Mouse (Mus musculus): ENCODE measurements around the gene Nrip2. TPM values are rescaled to one million over a fixed set of nuclear protein-coding genes. Genes with fewer than 3 reads are reported as not detected.
A peak's percentile ranks its signal among the peaks of the same experiment; 100 is the strongest.

The Nrip2 gene
- polyA plus RNA-seq, 1 experiment from 2014 or later: 13.6 TPM

DNA sequence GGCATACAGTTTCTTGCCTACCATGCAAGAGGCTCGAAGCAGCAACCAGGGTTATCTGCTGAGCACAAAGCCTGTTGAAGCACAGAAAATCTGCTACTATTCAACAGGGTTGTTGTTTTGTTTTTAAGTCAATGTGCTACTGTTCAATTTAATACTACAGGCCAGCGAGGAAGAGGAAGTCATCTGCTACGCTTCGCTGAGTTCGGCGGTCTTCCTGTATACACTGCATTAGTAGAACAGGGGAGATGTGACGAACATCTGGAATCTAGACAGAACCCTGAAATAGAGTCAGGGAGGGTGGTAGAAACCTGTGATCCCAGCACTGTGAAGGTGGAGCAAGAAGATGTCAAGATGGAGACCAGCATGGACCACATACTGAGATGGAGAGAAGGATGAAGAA lies 15.3 kb upstream of the Nrip2 start:
- Histone ChIP-seq H3K4me2 (ENCODE audit: low read length) (no peak overlapping the region), H3K36me3 (ENCODE audit: control insufficient read depth, insufficient read depth, low read length) (no peaks in the 10 kb centered on the region), H3K27me3 (ENCODE audit: control insufficient read depth, insufficient read depth, low read depth, low read length) (no peaks in the 10 kb centered on the region), H3K4me1 (ENCODE audit: control insufficient read depth, insufficient read depth, low read length) (no peaks in the 10 kb centered on the region), H3K9ac (ENCODE audit: low read depth, low read length) (no peak overlapping the region), H3K27ac (ENCODE audit: low read length) (no peak overlapping the region), H3K4me3 (ENCODE audit: low read depth, low read length) (no peak overlapping the region), H3K9me3 (replicated peaks; ENCODE audit: control insufficient read depth, low read length, poor library complexity, severe bottlenecking) (no peaks in the 10 kb centered on the region)
- ATAC-seq: no peak
- 82% methylated on average over 7 of the region's 7 CpGs for whole genome bisulfite sequencing

DNA sequence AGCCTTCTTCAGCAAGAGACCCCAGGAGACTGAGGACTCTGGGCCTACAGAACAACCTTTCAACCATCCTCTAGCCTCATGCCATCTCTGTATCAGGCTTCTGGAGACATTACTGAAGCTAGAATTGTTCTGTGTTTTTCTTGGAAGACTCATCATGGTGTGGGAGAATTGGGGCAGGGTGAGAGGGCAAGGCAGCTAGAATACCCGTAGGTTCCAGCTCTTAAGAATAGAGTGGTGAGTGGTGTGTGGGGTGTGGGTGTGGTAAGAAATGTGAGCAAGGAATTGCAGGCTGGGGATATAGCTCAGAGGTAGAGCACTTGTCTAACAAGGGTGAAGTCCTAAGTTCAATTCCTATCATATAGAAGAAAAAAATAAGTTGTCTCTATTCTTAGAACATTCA lies 14.1 kb upstream of the Nrip2 start:
- WGBS: 73% methylated on average over 1 of the region's 1 CpGs
- Histone ChIP-seq H3K4me2 (ENCODE audit: low read length) (no peak overlapping the region), H3K4me1 (ENCODE audit: control insufficient read depth, insufficient read depth, low read length) (no peaks in the 10 kb centered on the region), H3K27me3 (ENCODE audit: control insufficient read depth, insufficient read depth, low read depth, low read length) (no peaks in the 10 kb centered on the region), H3K9ac (ENCODE audit: low read depth, low read length) (no peak overlapping the region), H3K36me3 (ENCODE audit: control insufficient read depth, insufficient read depth, low read length) (no peaks in the 10 kb centered on the region), H3K9me3 (replicated peaks; ENCODE audit: control insufficient read depth, low read length, poor library complexity, severe bottlenecking) (no peaks in the 10 kb centered on the region), H3K27ac (ENCODE audit: low read length) (no peak overlapping the region), H3K4me3 (ENCODE audit: low read depth, low read length) (no peak overlapping the region)
- no peak for ATAC-seq

DNA sequence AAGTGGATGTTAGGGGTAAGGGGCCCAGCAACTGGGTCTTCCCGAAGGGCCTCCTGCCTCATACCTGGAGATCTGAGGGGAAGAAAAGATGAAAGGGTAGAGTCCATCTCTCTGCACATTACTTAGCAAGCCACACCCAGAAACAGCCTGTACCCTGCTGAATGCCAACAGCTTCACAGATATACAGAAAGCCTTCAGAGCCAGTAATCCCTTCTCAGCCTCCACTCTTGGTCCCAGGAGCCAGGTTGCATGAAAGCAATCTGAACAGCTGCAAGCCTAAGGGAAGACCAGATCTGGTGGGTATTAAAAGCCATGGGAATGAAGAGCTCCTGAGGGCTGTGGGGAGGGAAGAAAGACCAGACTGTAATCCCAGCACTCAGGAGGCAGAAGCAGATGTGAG lies 9.9 kb upstream of the Nrip2 start:
- WGBS: 94% methylated on average over 1 of the region's 1 CpGs
- H3K4me1 ChIP-seq (ENCODE audit: control insufficient read depth, insufficient read depth, low read length): no peaks in the 10 kb centered on the region

DNA sequence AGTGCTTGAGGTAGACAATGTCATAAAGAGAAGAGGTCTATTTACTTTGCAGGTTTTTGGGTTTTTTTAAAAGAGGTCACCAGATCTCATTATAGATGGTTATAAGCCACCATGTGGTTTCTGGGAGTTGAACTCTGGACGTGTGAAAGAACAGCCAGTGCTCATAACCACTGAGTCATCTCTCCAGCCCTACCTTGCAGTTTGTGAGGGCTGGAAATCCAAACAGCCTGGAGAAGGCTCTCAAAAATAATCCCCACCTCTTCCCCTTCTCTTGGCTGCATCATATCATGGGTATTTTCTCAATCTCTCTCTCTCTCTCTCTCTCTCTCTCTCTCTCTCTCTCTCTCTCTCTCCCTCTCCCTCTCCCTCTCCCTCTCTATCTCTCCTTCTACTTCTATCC lies 8.4 kb upstream of the Nrip2 start:
- ATAC-seq: no peak
- H3K4me3 ChIP-seq (ENCODE audit: low read depth, low read length): no peak overlapping the region
- no peaks in the 10 kb centered on the region for H3K27me3 ChIP-seq (ENCODE audit: control insufficient read depth, insufficient read depth, low read depth, low read length)
- H3K27ac ChIP-seq (ENCODE audit: low read length): no peak overlapping the region
- H3K36me3 ChIP-seq (ENCODE audit: control insufficient read depth, insufficient read depth, low read length): no peaks in the 10 kb centered on the region
- H3K4me2 ChIP-seq (ENCODE audit: low read length): no peak overlapping the region
- no peak overlapping the region for H3K9ac ChIP-seq (ENCODE audit: low read depth, low read length)
- no peaks in the 10 kb centered on the region for H3K4me1 ChIP-seq (ENCODE audit: control insufficient read depth, insufficient read depth, low read length)
- whole genome bisulfite sequencing: 37% methylated on average over 1 of the region's 1 CpGs
- no peaks in the 10 kb centered on the region for H3K9me3 ChIP-seq (replicated peaks; ENCODE audit: control insufficient read depth, low read length, poor library complexity, severe bottlenecking)

More for the DNA sequence above, 9.9 kb upstream of the Nrip2 start:
- Histone ChIP-seq H3K9me3 (replicated peaks; ENCODE audit: control insufficient read depth, low read length, poor library complexity, severe bottlenecking) (no peaks in the 10 kb centered on the region), H3K27ac (ENCODE audit: low read length) (no peak overlapping the region), H3K36me3 (ENCODE audit: control insufficient read depth, insufficient read depth, low read length) (no peaks in the 10 kb centered on the region), H3K9ac (ENCODE audit: low read depth, low read length) (no peak overlapping the region), H3K27me3 (ENCODE audit: control insufficient read depth, insufficient read depth, low read depth, low read length) (no peaks in the 10 kb centered on the region), H3K4me2 (ENCODE audit: low read length) (no peak overlapping the region), H3K4me3 (ENCODE audit: low read depth, low read length) (no peak overlapping the region)
- no peak for ATAC-seq

DNA sequence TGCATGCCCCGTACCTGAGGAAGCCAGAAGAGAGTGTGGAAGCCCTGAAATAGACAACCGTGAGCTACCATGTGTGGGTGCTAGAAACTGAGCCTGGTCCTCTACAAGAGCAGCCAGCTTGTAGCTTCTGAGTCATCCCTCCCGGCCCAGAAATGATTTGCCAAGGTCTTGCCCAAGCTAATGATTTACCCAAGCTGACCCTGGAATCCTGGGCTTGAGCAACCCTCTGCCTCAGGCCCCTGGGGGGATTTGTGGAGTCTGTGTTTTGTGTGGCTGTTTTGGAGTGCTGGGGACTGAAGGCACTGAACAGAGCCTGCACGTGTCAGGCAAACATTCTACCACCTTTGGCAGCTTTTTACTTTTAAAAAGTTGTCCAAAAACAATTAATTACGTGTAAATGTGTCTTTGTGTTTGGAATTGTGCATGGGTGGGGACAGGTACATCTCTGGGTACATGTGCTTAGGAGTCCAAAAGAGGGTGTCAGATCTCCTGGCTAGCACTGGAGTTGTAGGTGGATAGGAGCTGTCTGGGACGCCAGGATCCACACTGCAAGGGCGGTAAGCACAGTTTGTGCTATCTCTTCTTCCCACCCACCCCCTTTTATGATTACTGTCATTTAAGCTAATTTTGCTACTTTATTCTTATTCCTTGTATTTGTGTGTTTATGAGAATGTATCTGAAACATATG lies 1.4 kb upstream of the Nrip2 start:
- H3K9me3 ChIP-seq (replicated peaks; ENCODE audit: control insufficient read depth, low read length, poor library complexity, severe bottlenecking): no peaks in the 10 kb centered on the region
- no peak overlapping the region for H3K9ac ChIP-seq (ENCODE audit: low read depth, low read length)
- peaks cover 17% of the 10 kb centered on the region for H3K4me1 ChIP-seq (ENCODE audit: control insufficient read depth, insufficient read depth, low read length)
- H3K4me2 ChIP-seq (ENCODE audit: low read length): no peak overlapping the region
- ATAC-seq: no peak
- H3K4me3 ChIP-seq (ENCODE audit: low read depth, low read length): no peak overlapping the region
- H3K36me3 ChIP-seq (ENCODE audit: control insufficient read depth, insufficient read depth, low read length): no peaks in the 10 kb centered on the region
- H3K27me3 ChIP-seq (ENCODE audit: control insufficient read depth, insufficient read depth, low read depth, low read length): no peaks in the 10 kb centered on the region
- 86% methylated on average over 7 of the region's 7 CpGs for WGBS
- no peak overlapping the region for H3K27ac ChIP-seq (ENCODE audit: low read length)

DNA sequence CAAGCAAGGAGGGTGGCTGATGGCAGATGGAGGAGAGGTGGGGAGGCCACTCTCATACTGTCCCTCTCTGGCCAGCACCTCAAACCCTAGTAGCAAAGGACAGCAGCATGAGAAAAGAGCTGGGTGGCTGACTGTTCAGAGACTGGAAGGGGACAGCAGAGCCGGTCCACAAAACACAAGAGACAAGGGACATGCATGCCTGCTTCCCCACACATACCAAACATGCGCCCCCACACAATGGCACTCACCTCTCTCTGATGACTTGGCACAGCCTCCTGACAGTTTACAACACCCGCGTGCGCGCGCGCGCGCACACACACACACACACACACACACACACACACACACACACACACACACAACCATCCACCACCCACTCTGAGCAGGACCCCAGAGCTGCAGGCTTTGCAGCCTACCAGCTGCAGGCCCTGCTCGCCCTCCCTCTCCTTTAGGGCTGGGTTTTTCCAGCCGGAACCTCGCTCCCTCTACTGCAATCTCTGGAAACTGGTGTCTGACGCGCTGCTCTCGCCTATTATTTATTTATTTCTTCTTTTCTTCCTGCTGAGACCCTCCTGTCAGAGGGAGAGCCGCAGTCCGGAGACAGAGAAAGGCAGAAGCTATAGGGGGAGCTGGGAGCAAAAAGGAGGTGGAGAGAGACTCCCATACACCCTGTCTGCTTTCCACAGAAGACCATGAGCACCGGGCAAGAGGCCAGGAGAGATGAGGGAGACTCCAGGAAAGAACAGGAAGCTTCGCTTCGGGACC lies 507 bp downstream of the Nrip2 start:
- peak overlapping the region; percentile 28 for H3K4me3 ChIP-seq (ENCODE audit: low read depth, low read length)
- H3K27ac ChIP-seq (ENCODE audit: low read length): peak overlapping the region; percentile 56
- H3K9ac ChIP-seq (ENCODE audit: low read depth, low read length): peak overlapping the region; percentile 60
- H3K4me2 ChIP-seq (ENCODE audit: low read length): peak overlapping the region; percentile 54
- no peaks in the 10 kb centered on the region for H3K27me3 ChIP-seq (ENCODE audit: control insufficient read depth, insufficient read depth, low read depth, low read length)
- H3K4me1 ChIP-seq (ENCODE audit: control insufficient read depth, insufficient read depth, low read length): peaks cover 17% of the 10 kb centered on the region
- no peaks in the 10 kb centered on the region for H3K36me3 ChIP-seq (ENCODE audit: control insufficient read depth, insufficient read depth, low read length)
- ATAC-seq: peak; percentile 91
- H3K9me3 ChIP-seq (replicated peaks; ENCODE audit: control insufficient read depth, low read length, poor library complexity, severe bottlenecking): no peaks in the 10 kb centered on the region
- WGBS: 32% methylated on average over 21 of the region's 21 CpGs

DNA sequence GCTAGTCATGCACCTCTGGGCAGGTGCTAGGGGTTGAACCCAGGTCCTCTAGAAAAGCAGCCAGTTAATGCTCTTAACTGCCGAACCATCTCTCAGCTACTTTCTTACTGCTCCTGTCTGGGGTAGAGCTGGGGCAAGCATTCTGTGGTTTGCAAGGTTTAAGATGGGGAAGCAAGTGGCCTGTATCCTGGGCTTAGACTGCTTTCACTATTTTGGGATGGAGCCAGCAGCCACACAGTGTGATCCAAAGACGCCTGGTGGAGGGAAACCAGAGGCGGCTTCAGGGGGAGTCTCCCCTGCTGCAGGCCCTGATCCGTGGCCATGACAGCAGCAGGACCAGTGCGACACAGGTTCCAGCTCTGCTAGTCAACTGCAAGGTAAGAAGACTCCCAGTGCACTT lies 5.6 kb downstream of the Nrip2 start:
- Histone ChIP-seq H3K4me1 (ENCODE audit: control insufficient read depth, insufficient read depth, low read length) (peaks cover 13% of the 10 kb centered on the region), H3K4me2 (ENCODE audit: low read length) (no peak overlapping the region), H3K27ac (ENCODE audit: low read length) (no peak overlapping the region), H3K4me3 (ENCODE audit: low read depth, low read length) (no peak overlapping the region), H3K9me3 (replicated peaks; ENCODE audit: control insufficient read depth, low read length, poor library complexity, severe bottlenecking) (no peaks in the 10 kb centered on the region), H3K36me3 (ENCODE audit: control insufficient read depth, insufficient read depth, low read length) (peaks cover 13% of the 10 kb centered on the region), H3K9ac (ENCODE audit: low read depth, low read length) (no peak overlapping the region), H3K27me3 (ENCODE audit: control insufficient read depth, insufficient read depth, low read depth, low read length) (no peaks in the 10 kb centered on the region)
- ATAC-seq: no peak
- WGBS: 62% methylated on average over 5 of the region's 5 CpGs

DNA sequence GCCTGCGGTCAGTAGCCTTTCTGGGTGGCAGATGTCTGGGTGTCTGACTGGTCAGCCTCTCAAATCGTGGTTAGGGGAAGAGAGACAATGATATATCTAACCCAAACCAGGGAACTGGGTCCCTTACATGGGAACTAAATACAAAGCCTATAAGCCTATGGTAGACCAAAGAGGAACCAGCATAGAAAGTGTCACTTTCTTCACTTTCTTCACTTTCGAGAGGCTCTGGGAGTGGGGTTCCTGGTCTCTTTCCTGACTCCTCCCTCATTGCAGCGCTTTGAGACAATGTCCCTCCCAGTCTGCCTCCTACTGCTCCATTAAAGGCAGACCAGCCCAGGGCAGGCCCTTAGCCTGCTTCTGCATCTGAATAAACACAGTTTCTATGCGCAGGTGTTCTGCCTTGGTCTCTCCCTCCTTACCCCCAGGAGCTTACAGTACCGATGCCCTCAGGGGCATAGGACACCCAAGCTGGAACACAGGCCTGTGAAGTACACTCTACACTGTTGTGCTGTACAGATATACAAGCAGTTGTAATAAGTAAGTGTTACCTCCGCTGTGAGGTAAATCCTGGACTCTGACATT lies 9.5 kb downstream of the Nrip2 start:
- no peaks in the 10 kb centered on the region for H3K9me3 ChIP-seq (replicated peaks; ENCODE audit: control insufficient read depth, low read length, poor library complexity, severe bottlenecking)
- no peak overlapping the region for H3K27ac ChIP-seq (ENCODE audit: low read length)
- H3K36me3 ChIP-seq (ENCODE audit: control insufficient read depth, insufficient read depth, low read length): peaks cover 30% of the 10 kb centered on the region
- WGBS: 90% methylated on average over 7 of the region's 7 CpGs
- H3K4me3 ChIP-seq (ENCODE audit: low read depth, low read length): no peak overlapping the region
- no peaks in the 10 kb centered on the region for H3K27me3 ChIP-seq (ENCODE audit: control insufficient read depth, insufficient read depth, low read depth, low read length)
- ATAC-seq: no peak
- no peaks in the 10 kb centered on the region for H3K4me1 ChIP-seq (ENCODE audit: control insufficient read depth, insufficient read depth, low read length)
- no peak overlapping the region for H3K9ac ChIP-seq (ENCODE audit: low read depth, low read length)
- H3K4me2 ChIP-seq (ENCODE audit: low read length): no peak overlapping the region

DNA sequence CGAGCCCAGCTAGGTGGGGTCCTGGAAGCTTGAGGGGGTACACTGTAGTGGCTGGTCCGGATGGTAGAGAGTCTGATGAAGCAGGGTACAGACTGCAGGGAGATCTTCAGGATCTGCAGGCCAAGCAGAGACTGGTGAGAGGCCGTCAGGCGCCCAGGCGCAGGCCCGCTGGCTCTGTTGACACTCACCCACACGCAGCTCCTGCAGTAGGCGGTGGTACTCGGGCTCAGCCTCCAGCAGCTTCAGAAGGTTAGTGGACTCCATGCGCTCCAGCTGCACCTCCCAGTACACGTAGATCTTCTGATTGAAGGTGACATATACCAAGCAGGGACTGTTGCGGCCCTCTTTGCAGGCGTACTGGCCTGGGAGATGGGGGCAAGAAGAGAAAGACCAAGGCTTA lies 11.2 kb downstream of the Nrip2 start:
- H3K4me2 ChIP-seq (ENCODE audit: low read length): no peak overlapping the region
- peaks cover 30% of the 10 kb centered on the region for H3K36me3 ChIP-seq (ENCODE audit: control insufficient read depth, insufficient read depth, low read length)
- no peaks in the 10 kb centered on the region for H3K9me3 ChIP-seq (replicated peaks; ENCODE audit: control insufficient read depth, low read length, poor library complexity, severe bottlenecking)
- H3K9ac ChIP-seq (ENCODE audit: low read depth, low read length): no peak overlapping the region
- H3K4me1 ChIP-seq (ENCODE audit: control insufficient read depth, insufficient read depth, low read length): no peaks in the 10 kb centered on the region
- 93% methylated on average over 13 of the region's 13 CpGs for WGBS
- no peaks in the 10 kb centered on the region for H3K27me3 ChIP-seq (ENCODE audit: control insufficient read depth, insufficient read depth, low read depth, low read length)
- H3K27ac ChIP-seq (ENCODE audit: low read length): no peak overlapping the region
- peak; percentile 36; the same call in 1 of the 2 replicates for ATAC-seq
- H3K4me3 ChIP-seq (ENCODE audit: low read depth, low read length): no peak overlapping the region

All from midbrain, embryonic 16.5 days (tissue).